Mouse (Mus musculus) common myeloid progenitor, adult 5-6 weeks (primary cell): ENCODE measurements around the gene Ltbr. TPM values are rescaled to one million over a fixed set of nuclear protein-coding genes. Genes with fewer than 3 reads are reported as not detected.

ENCODE experiments used
- ATAC-seq: replicated peaks from 2 replicates; pipeline ENCODE4 v1.8.0; 2016; ENCODE audit warnings: low read depth, mild to moderate bottlenecking, moderate TSS enrichment, inconsistent platforms; ENCODE audit not compliant: poor library complexity, severe bottlenecking
- total RNA-seq: library from RNA; stranded (forward); fragments of 200-1000, 187-1606 nt; gene quantifications from 2 replicates; pipeline ENCODE4 v1.2.3, GENCODE M21; 2017

Gene Ltbr
- 23.2 and 25.0 TPM in 2 replicates for total RNA-seq

- ATAC-seq = peak; percentile 85
These were observed at the start of gene Ltbr for GRCm38 (mm10) chr6:125313546-125314230. TSS of gene Ltbr (minus strand) at chr6:125313885.

- no peak for ATAC-seq
These were observed 49.3 kb upstream of the Ltbr start for GRCm38 (mm10) chr6:125363021-125363420.

- peak; percentile 45 for ATAC-seq
These were observed 48.0 kb upstream of the Ltbr start for GRCm38 (mm10) chr6:125361467-125362291.

- no peak for ATAC-seq
These were observed 47.2 kb upstream of the Ltbr start for GRCm38 (mm10) chr6:125360846-125361245.

- no peak for ATAC-seq
These were observed 46.3 kb upstream of the Ltbr start for GRCm38 (mm10) chr6:125359999-125360398.

- ATAC-seq = no peak
These were observed 43.6 kb upstream of the Ltbr start for GRCm38 (mm10) chr6:125357334-125357733.

GRCm38 (mm10) chr6:125356264-125356663, 42.6 kb upstream of the Ltbr start:
- no peak for ATAC-seq

GRCm38 (mm10) chr6:125355197-125355741, 41.6 kb upstream of the Ltbr start:
- ATAC-seq = peak; percentile 40

- no peak for ATAC-seq
These were observed 40.9 kb upstream of the Ltbr start for GRCm38 (mm10) chr6:125354352-125355151.

- ATAC-seq = no peak
These were observed 40.0 kb upstream of the Ltbr start for GRCm38 (mm10) chr6:125353655-125354054.

GRCm38 (mm10) chr6:125353221-125353620, 39.5 kb upstream of the Ltbr start:
- ATAC-seq = no peak

GRCm38 (mm10) chr6:125352811-125353210, 39.1 kb upstream of the Ltbr start:
- ATAC-seq = no peak

GRCm38 (mm10) chr6:125352046-125352384, 38.3 kb upstream of the Ltbr start:
- no peak for ATAC-seq

GRCm38 (mm10) chr6:125351368-125352045, 37.8 kb upstream of the Ltbr start:
- ATAC-seq = no peak

GRCm38 (mm10) chr6:125350995-125351324, 37.3 kb upstream of the Ltbr start:
- ATAC-seq = no peak

GRCm38 (mm10) chr6:125350231-125350994, 36.7 kb upstream of the Ltbr start:
- ATAC-seq = peak; percentile 14

- peak; percentile 76 for ATAC-seq
These were observed 36.0 kb upstream of the Ltbr start for GRCm38 (mm10) chr6:125349575-125350230.

GRCm38 (mm10) chr6:125348721-125349574, 35.3 kb upstream of the Ltbr start, which contains the start of gene Tnfrsf1a:
TSS of gene Tnfrsf1a (plus strand) at chr6:125349362.
- peak; percentile 22 for ATAC-seq
